Mouse (Mus musculus): ENCODE measurements at regions not wholly inside any gene's neighbourhood (a gene's known extent, or its start where the extent isn't known, plus 50 kb on each side); places are given as distances from the start of the nearest gene placed in this dataset.

GRCm38 (mm10) chr8:53881551-53881950 is 195.9 kb upstream of the Vegfc start:
- H3K9ac ChIP-seq: no peak overlapping the region
- 71% methylated on average over 1 of the region's 1 CpGs for WGBS
- no peak overlapping the region for H3K4me3 ChIP-seq
- no peaks in the 10 kb centered on the region for H3K9me3 ChIP-seq
- no peaks in the 10 kb centered on the region for H3K36me3 ChIP-seq
- no peak overlapping the region for H3K27ac ChIP-seq (replicated peaks)
- no peak overlapping the region for H3K4me2 ChIP-seq
- H3K4me1 ChIP-seq (replicated peaks): no peaks in the 10 kb centered on the region
- H3K27me3 ChIP-seq: no peaks in the 10 kb centered on the region
- no peak for ATAC-seq (ENCODE audit: low read depth)

GRCm38 (mm10) chr8:53892205-53892710 is 185.1 kb upstream of the Vegfc start:
- H3K4me1 ChIP-seq (replicated peaks): no peaks in the 10 kb centered on the region
- no peaks in the 10 kb centered on the region for H3K9me3 ChIP-seq
- WGBS: 90% methylated on average over 4 of the region's 4 CpGs
- no peak overlapping the region for H3K4me3 ChIP-seq
- H3K27me3 ChIP-seq: no peaks in the 10 kb centered on the region
- ATAC-seq (ENCODE audit: low read depth): no peak
- no peaks in the 10 kb centered on the region for H3K36me3 ChIP-seq
- no peak overlapping the region for H3K9ac ChIP-seq
- no peak overlapping the region for H3K27ac ChIP-seq (replicated peaks)
- no peak overlapping the region for H3K4me2 ChIP-seq

- no peaks in the 10 kb centered on the region for H3K27me3 ChIP-seq
- WGBS: 68% methylated on average over 3 of the region's 3 CpGs
- H3K4me3 ChIP-seq: no peak overlapping the region
- no peaks in the 10 kb centered on the region for H3K9me3 ChIP-seq
- H3K36me3 ChIP-seq: no peaks in the 10 kb centered on the region
- no peak overlapping the region for H3K27ac ChIP-seq (replicated peaks)
- H3K4me2 ChIP-seq: no peak overlapping the region
- no peak overlapping the region for H3K9ac ChIP-seq
- no peak for ATAC-seq (ENCODE audit: low read depth)
- H3K4me1 ChIP-seq (replicated peaks): no peaks in the 10 kb centered on the region
Measured at GRCm38 (mm10) chr8:53892770-53893169, 184.6 kb upstream of the Vegfc start.

GRCm38 (mm10) chr8:53922343-53922742 is 155.1 kb upstream of the Vegfc start:
- Histone ChIP-seq H3K27ac (replicated peaks) (no peak overlapping the region), H3K4me2 (no peak overlapping the region), H3K4me3 (no peak overlapping the region), H3K36me3 (no peaks in the 10 kb centered on the region), H3K9ac (no peak overlapping the region), H3K9me3 (no peaks in the 10 kb centered on the region), H3K27me3 (no peaks in the 10 kb centered on the region), H3K4me1 (replicated peaks) (no peaks in the 10 kb centered on the region)
- WGBS: 85% methylated on average over 4 of the region's 4 CpGs
- ATAC-seq (ENCODE audit: low read depth): no peak

GRCm38 (mm10) chr8:53930685-53931084 is 146.7 kb upstream of the Vegfc start:
- H3K9ac ChIP-seq: no peak overlapping the region
- no peak for ATAC-seq (ENCODE audit: low read depth)
- 79% methylated on average over 5 of the region's 5 CpGs for WGBS

GRCm38 (mm10) chr8:53938392-53938791 is 139.0 kb upstream of the Vegfc start:
- H3K9me3 ChIP-seq: no peaks in the 10 kb centered on the region
- H3K36me3 ChIP-seq: no peaks in the 10 kb centered on the region
- no peaks in the 10 kb centered on the region for H3K27me3 ChIP-seq
- no peak for ATAC-seq (ENCODE audit: low read depth)
- no peak overlapping the region for H3K9ac ChIP-seq
- H3K4me1 ChIP-seq (replicated peaks): no peaks in the 10 kb centered on the region
- H3K4me3 ChIP-seq: no peak overlapping the region
- no peak overlapping the region for H3K27ac ChIP-seq (replicated peaks)
- no peak overlapping the region for H3K4me2 ChIP-seq

More at GRCm38 (mm10) chr8:53930685-53931084, 146.7 kb upstream of the Vegfc start:
- Histone ChIP-seq H3K9me3 (no peaks in the 10 kb centered on the region), H3K4me3 (no peak overlapping the region), H3K27me3 (no peaks in the 10 kb centered on the region), H3K4me1 (replicated peaks) (no peaks in the 10 kb centered on the region), H3K27ac (replicated peaks) (no peak overlapping the region), H3K4me2 (no peak overlapping the region), H3K36me3 (no peaks in the 10 kb centered on the region)

GRCm38 (mm10) chr8:53939519-53939918 is 137.9 kb upstream of the Vegfc start:
- 73% methylated on average over 1 of the region's 1 CpGs for WGBS
- ATAC-seq (ENCODE audit: low read depth): no peak
- H3K27me3 ChIP-seq: no peaks in the 10 kb centered on the region

GRCm38 (mm10) chr8:53941144-53941543 is 136.3 kb upstream of the Vegfc start:
- ATAC-seq (ENCODE audit: low read depth): no peak
- Histone ChIP-seq H3K4me2 (no peak overlapping the region), H3K27ac (replicated peaks) (no peak overlapping the region), H3K27me3 (no peaks in the 10 kb centered on the region), H3K4me1 (replicated peaks) (no peaks in the 10 kb centered on the region), H3K36me3 (no peaks in the 10 kb centered on the region), H3K9ac (no peak overlapping the region), H3K4me3 (no peak overlapping the region), H3K9me3 (no peaks in the 10 kb centered on the region)
- 97% methylated on average over 2 of the region's 2 CpGs for WGBS

More at GRCm38 (mm10) chr8:53939519-53939918, 137.9 kb upstream of the Vegfc start:
- Histone ChIP-seq H3K9me3 (no peaks in the 10 kb centered on the region), H3K4me2 (no peak overlapping the region), H3K9ac (no peak overlapping the region), H3K4me3 (no peak overlapping the region), H3K4me1 (replicated peaks) (no peaks in the 10 kb centered on the region), H3K36me3 (no peaks in the 10 kb centered on the region), H3K27ac (replicated peaks) (no peak overlapping the region)

GRCm38 (mm10) chr8:53945561-53945960 is 131.8 kb upstream of the Vegfc start:
- H3K27ac ChIP-seq (replicated peaks): no peak overlapping the region
- no peaks in the 10 kb centered on the region for H3K27me3 ChIP-seq
- no peak overlapping the region for H3K4me3 ChIP-seq
- H3K36me3 ChIP-seq: no peaks in the 10 kb centered on the region
- WGBS: 42% methylated on average over 2 of the region's 2 CpGs
- H3K9ac ChIP-seq: no peak overlapping the region
- no peak for ATAC-seq (ENCODE audit: low read depth)
- no peaks in the 10 kb centered on the region for H3K9me3 ChIP-seq
- H3K4me2 ChIP-seq: no peak overlapping the region
- H3K4me1 ChIP-seq (replicated peaks): no peaks in the 10 kb centered on the region

- Histone ChIP-seq H3K4me1 (replicated peaks) (no peaks in the 10 kb centered on the region), H3K36me3 (no peaks in the 10 kb centered on the region), H3K27me3 (no peaks in the 10 kb centered on the region), H3K9ac (no peak overlapping the region), H3K4me2 (no peak overlapping the region), H3K27ac (replicated peaks) (no peak overlapping the region), H3K4me3 (no peak overlapping the region), H3K9me3 (no peaks in the 10 kb centered on the region)
- ATAC-seq (ENCODE audit: low read depth): no peak
Measured at GRCm38 (mm10) chr8:53947384-53947783, 130.0 kb upstream of the Vegfc start.

- Histone ChIP-seq H3K27me3 (no peaks in the 10 kb centered on the region), H3K4me3 (no peak overlapping the region), H3K27ac (replicated peaks) (no peak overlapping the region), H3K4me1 (replicated peaks) (no peaks in the 10 kb centered on the region), H3K4me2 (no peak overlapping the region), H3K9me3 (no peaks in the 10 kb centered on the region), H3K9ac (no peak overlapping the region), H3K36me3 (no peaks in the 10 kb centered on the region)
- ATAC-seq (ENCODE audit: low read depth): no peak
- 75% methylated on average over 4 of the region's 4 CpGs for WGBS
Measured at GRCm38 (mm10) chr8:53954476-53955158, 122.8 kb upstream of the Vegfc start.

GRCm38 (mm10) chr8:53956148-53956547 is 121.3 kb upstream of the Vegfc start:
- no peaks in the 10 kb centered on the region for H3K4me1 ChIP-seq (replicated peaks)
- H3K4me2 ChIP-seq: no peak overlapping the region
- no peak overlapping the region for H3K27ac ChIP-seq (replicated peaks)
- H3K27me3 ChIP-seq: no peaks in the 10 kb centered on the region
- H3K36me3 ChIP-seq: no peaks in the 10 kb centered on the region
- 44% methylated on average over 2 of the region's 2 CpGs for WGBS
- ATAC-seq (ENCODE audit: low read depth): no peak
- no peak overlapping the region for H3K4me3 ChIP-seq
- no peaks in the 10 kb centered on the region for H3K9me3 ChIP-seq
- H3K9ac ChIP-seq: no peak overlapping the region

GRCm38 (mm10) chr8:53958548-53958947 is 118.9 kb upstream of the Vegfc start:
- H3K4me3 ChIP-seq: no peak overlapping the region
- no peaks in the 10 kb centered on the region for H3K9me3 ChIP-seq
- no peak for ATAC-seq (ENCODE audit: low read depth)
- WGBS: 84% methylated on average over 1 of the region's 1 CpGs
- no peaks in the 10 kb centered on the region for H3K27me3 ChIP-seq
- H3K36me3 ChIP-seq: no peaks in the 10 kb centered on the region
- no peak overlapping the region for H3K9ac ChIP-seq
- H3K4me2 ChIP-seq: no peak overlapping the region
- H3K27ac ChIP-seq (replicated peaks): no peak overlapping the region
- H3K4me1 ChIP-seq (replicated peaks): no peaks in the 10 kb centered on the region

Data from neural tube, embryonic 13.5 days (tissue).